Mouse (Mus musculus) liver, postnatal 0 days (tissue): ENCODE results near the gene Nup133.

Experiments used
- CTCF ChIP-seq: sonication (generic); IDR thresholded peaks from 2 replicates; pipeline ENCODE4 v1.5.1; 2016; ENCODE audit warnings: antibody characterized with exemption, low read depth
- EP300 ChIP-seq: IDR thresholded peaks from 2 replicates; pipeline ENCODE4 v1.6.1; 2016; ENCODE audit warnings: antibody characterized with exemption, low read depth, mild to moderate bottlenecking

DNA sequence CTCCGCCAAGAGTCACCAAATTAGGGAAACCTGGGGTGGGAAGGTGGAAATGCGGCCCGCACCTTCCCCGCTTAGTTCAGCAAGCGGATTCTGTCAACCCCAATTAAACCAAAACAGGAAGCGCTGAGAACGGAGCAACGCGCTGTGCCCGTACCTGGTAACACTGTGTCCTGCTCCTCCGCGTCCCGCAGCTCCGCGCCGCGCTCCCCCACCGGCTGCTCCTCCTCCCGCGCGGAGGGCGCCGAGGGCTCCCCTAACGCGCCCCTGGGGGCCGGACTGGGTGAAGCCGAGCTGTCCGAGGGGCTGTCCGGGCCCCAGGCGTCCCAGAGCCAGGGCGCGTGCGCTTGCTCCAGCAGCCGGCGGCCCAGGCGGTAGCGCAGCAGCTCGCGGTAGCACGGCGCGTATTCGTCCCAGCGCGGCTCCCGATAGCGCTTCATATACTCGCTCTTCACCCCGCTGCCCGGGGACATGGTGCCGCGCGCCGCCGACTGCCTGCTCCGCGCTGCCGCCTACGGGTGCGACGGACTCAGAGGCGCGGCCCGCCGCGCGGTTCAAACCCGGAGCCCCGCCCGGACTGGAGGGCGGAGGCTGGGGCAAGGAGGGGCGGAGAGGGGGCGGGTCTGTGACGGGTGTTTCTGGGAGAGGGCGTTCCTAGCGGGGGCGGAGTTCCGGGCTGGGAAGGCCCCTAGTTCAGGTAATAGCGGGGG, 90.0 kb downstream of the Nup133 start:
- TF ChIP-seq CTCF (peak; percentile 51), EP300 (no peak)
